Mouse (Mus musculus) embryonic facial prominence, embryonic 10.5 days (tissue): ENCODE measurements around the gene Myoz1. TPM values are rescaled to one million over a fixed set of nuclear protein-coding genes. Genes with fewer than 3 reads are reported as not detected.
"Not testable (repeated sequence)": the region's sequence is repeated elsewhere in the genome, so short reads cannot be mapped to it uniquely, and the experiment has no call there.

Experiments
- DNase-seq: peaks from one replicate; pipeline ENCODE4 v3.0.0-alpha.2; 2017; ENCODE audit warnings: low spot score
- H3K27ac ChIP-seq: fragments of 300-500 bp; sonication (generic); replicated peaks from 2 replicates; pipeline ENCODE4 v1.5.1; 2016; ENCODE audit warnings: mild to moderate bottlenecking
- H3K27me3 ChIP-seq: fragments of 300-500 bp; sonication (generic); replicated peaks from 2 replicates; pipeline ENCODE4 v1.6.1; 2016; ENCODE audit warnings: low read depth, mild to moderate bottlenecking; ENCODE audit not compliant: poor library complexity, severe bottlenecking
- H3K36me3 ChIP-seq: fragments of 300-500 bp; sonication (generic); replicated peaks from 2 replicates; pipeline ENCODE4 v1.6.1; 2016; ENCODE audit warnings: mild to moderate bottlenecking, moderate library complexity
- H3K4me1 ChIP-seq: fragments of 300-500 bp; sonication (generic); 2 replicates; pipeline ENCODE4 v1.6.1; 2016
- H3K4me3 ChIP-seq: fragments of 300-500 bp; sonication (generic); 2 replicates; pipeline ENCODE4 v1.5.1; 2016; ENCODE audit warnings: mild to moderate bottlenecking, moderate library complexity
- H3K9me3 ChIP-seq: fragments of 300-500 bp; sonication (generic); 2 replicates; pipeline ENCODE4 v1.6.1; 2016; ENCODE audit warnings: mild to moderate bottlenecking
- WGBS: fragments of 180-500 bp; shearing (Covaris S2); methylation state at CpG from one replicate; pipeline ENCODE4 v1.1.7; 2016; 5-methylcytosine and 5-hydroxymethylcytosine counted together
- polyA plus RNA-seq: library from polyadenylated mRNA; unstranded; fragments of >200 nt; fragmentation: Nextera tagmentation; extraction: Ambion mirVana; gene quantifications from 2 replicates; pipeline ENCODE4 v1.2.1, GENCODE M21; 2016

Myoz1 gene
- polyA plus RNA-seq, result 0.26 and 0.71 TPM in 2 replicates

DNA sequence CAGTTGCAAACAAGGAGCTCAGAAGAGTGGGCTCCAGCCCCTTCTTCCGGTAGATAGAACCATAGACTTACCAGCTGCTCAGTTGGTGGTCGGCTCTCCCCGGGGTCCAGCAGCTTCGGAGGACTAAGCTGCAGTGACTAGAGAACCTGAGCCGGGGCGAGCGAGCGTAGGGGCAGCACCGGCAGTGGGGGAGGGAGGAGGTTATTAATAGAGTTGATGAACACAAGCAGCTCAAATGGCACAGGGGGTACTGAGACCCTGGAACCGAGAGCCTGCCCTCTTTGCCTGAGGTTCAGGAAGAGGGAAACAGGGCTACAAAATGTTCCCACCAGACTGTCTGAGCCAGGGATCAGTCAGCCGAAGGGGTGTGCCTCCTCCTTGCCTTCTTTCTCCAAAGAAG, at the start of gene Myoz1:
Gene Myoz1, minus strand, starts transcription at position 180 of the 400 bp plus-strand sequence.
- WGBS, result 36% methylated on average over 11 of the region's 11 CpGs
- no peak within 1 kb of the TSS for H3K27ac ChIP-seq

DNA sequence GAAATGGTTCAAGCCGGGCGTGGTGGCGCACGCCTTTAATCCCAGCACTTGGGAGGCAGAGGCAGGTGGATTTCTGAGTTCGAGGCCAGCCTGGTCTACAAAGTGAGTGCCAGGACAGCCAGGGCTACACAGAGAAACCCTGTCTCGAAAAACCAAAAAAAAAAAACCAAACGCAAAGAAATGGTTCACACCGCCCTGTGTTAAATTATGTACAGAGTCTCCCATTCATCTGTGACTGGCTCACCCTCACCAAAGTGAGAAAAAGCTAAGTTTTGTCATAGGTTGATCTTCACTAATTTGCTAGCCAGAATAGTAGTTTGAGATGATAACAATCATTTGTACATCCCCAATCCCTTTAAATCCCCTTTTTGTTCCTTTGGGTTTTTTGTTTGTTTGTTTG, 47.1 kb upstream of the Myoz1 start:
- peaks cover 34% of the 10 kb centered on the region for H3K36me3 ChIP-seq
- peak overlapping the region; percentile 98 for H3K27ac ChIP-seq
- H3K27me3 ChIP-seq, H3K9me3 ChIP-seq, DNase-seq: not testable (repeated sequence)
- 11% methylated on average over 8 of the region's 8 CpGs for WGBS
- H3K4me3 ChIP-seq, result peak overlapping the region; percentile 67
- H3K4me1 ChIP-seq, result peaks cover 36% of the 10 kb centered on the region

More for the DNA sequence above, at the start of gene Myoz1:
- Histone ChIP-seq H3K4me3 (peak within 1 kb of the TSS; percentile 21; the same call in 1 of the 2 replicates), H3K9me3 (no peaks in the 10 kb centered on the region), H3K4me1 (peaks cover 22% of the 10 kb centered on the region), H3K27me3 (no peaks in the 10 kb centered on the region), H3K36me3 (no peaks in the 10 kb centered on the region)
- DNase-seq, result peak; percentile 24

DNA sequence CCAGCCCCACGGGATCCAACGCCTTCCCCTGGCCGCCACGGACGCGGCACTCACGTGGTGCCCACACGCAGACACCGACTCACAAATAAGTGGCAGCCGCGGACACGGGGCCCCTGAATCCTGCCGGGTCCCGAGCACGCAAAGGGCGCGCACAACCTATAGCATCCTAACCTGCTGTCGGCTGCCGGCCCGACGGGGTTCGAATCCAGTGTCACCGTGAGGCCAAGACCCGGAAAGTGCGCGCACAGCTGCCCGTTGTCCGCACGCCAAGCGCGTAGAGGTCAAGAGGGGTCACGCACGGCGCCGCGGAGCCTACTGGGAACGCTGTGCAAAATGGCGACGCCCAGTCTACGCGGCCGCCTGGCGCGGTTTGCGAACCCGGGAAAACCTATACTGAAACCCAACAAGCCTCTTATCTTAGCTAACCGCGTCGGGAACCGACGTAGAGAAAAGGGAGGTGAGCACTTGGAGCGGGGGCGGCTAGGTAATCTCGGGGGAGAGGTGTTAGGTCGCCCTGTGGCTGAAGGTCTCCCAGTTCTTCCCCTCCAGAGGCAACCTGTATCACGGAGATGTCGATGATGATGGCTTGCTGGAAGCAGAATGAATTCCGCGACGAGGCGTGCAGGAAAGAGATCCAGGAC, 46.5 kb upstream of the Myoz1 start, which contains the start of gene Chchd1:
Gene Chchd1, plus strand, starts transcription at position 266 of the 641 bp plus-strand sequence.
- peak; percentile 92 for DNase-seq
- no peaks in the 10 kb centered on the region for H3K27me3 ChIP-seq
- WGBS, result under 1% methylated on average over 61 of the region's 61 CpGs
- peaks cover 39% of the 10 kb centered on the region for H3K4me1 ChIP-seq
- H3K36me3 ChIP-seq, result peaks cover 40% of the 10 kb centered on the region
- H3K27ac ChIP-seq, result peak within 1 kb of the TSS; percentile 98
- no peaks in the 10 kb centered on the region for H3K9me3 ChIP-seq
- peak within 1 kb of the TSS; percentile 67 for H3K4me3 ChIP-seq

DNA sequence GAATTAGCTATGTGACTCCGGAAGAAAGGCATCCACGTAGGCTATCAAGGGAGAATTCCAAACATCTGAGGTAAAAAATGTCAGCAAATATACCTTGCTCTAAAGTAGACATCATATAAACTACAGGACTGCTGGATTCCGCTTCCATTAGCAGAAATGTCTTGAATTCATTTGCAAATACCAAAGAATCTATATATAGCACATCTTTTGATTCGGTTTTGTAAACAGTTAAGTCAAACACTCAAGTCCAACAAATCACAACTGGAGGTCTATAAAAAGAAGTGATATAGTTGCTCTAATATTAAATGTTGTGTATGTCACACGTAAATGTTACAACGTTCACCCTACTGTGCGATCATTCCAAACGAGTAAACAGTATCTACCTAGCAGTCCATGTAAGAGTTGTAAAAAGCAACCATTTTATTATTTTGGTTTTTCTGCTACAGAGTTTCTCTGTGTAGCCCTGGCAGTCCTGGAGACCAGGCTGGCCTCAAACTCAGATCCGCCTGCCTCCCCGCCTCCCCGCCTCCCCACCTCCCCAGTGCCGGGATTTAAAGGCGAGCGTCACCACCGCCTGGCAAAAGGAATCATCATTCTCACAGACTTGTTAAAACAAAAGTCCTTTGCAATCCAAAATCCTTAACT, 45.9 kb upstream of the Myoz1 start:
- Histone ChIP-seq H3K4me1 (peaks cover 44% of the 10 kb centered on the region), H3K27me3 (no peaks in the 10 kb centered on the region), H3K4me3 (peak overlapping the region; percentile 67), H3K9me3 (no peaks in the 10 kb centered on the region), H3K36me3 (peaks cover 44% of the 10 kb centered on the region), H3K27ac (peak overlapping the region; percentile 98)
- WGBS, result 14% methylated on average over 15 of the region's 15 CpGs
- no peak for DNase-seq

DNA sequence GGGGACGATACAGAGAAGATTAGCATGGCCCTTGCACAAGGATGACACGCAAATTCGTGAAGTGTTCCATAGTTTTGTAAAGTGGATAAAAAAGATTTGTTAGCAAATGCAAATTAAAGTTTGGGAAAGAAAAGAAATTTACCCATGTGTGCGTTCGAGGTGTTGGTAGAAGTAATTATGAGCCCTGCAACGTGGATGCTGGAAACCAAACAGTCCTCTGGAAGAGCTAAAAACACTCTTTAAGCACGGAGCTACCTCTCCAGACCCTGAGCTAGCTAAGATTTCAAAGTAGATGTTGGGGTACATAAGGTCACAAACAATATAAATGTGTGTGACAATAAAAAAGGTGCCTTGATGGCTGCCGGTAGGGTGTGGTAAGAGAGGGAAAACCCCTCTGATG, 45.2 kb upstream of the Myoz1 start:
- Histone ChIP-seq H3K9me3 (no peaks in the 10 kb centered on the region), H3K4me1 (peaks cover 46% of the 10 kb centered on the region), H3K27ac (no peak overlapping the region), H3K36me3 (peaks cover 44% of the 10 kb centered on the region), H3K27me3 (no peaks in the 10 kb centered on the region), H3K4me3 (peak overlapping the region; percentile 67)
- DNase-seq, result no peak
- WGBS, result 83% methylated on average over 8 of the region's 8 CpGs

DNA sequence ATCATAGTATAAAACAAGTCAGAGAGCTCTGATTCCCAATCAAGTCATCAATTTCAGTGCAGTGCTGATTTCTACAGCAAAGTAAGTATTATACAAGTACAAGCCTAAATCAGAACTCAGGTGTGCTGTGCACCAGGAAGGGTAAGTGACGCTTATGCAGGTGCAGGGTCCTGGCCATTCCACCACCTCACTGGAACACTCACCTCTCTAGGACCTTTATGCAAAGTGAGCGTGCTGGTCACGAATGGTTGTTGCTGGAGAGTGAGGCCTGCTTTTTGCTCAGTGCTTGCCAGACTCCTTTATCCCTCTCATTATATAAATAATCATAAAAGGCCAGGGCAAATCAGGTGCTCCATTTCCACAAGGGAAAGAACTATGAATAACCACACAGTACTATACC, 44.0 kb upstream of the Myoz1 start:
- 86% methylated on average over 3 of the region's 3 CpGs for WGBS
- Histone ChIP-seq H3K4me1 (peaks cover 54% of the 10 kb centered on the region), H3K9me3 (no peaks in the 10 kb centered on the region), H3K27me3 (no peaks in the 10 kb centered on the region), H3K27ac (no peak overlapping the region), H3K36me3 (peaks cover 43% of the 10 kb centered on the region), H3K4me3 (0 out of 2 replicates have a peak overlapping the region, but pooled peaks have one; percentile 15)
- no peak for DNase-seq

DNA sequence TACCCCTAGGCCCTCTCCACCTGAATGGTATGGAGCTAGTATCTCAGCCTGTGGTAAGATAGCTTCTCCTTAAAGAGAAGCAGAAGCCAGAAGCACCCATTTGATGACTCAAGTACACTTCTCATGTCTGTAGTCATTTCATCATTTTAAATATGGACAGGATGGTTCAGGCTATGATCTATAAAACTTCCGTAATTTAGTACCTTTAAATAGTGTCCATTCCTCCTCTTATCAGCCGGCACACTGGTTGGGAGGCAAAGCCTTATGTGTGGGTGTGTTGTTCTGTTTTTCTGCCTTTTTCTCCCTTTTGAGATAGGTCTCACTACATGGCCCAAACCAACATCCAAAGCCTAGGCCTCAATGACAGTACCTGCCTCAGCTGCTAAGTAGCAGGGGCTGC, 42.2 kb upstream of the Myoz1 start:
- no peak for DNase-seq
- WGBS, result 95% methylated on average over 2 of the region's 2 CpGs

DNA sequence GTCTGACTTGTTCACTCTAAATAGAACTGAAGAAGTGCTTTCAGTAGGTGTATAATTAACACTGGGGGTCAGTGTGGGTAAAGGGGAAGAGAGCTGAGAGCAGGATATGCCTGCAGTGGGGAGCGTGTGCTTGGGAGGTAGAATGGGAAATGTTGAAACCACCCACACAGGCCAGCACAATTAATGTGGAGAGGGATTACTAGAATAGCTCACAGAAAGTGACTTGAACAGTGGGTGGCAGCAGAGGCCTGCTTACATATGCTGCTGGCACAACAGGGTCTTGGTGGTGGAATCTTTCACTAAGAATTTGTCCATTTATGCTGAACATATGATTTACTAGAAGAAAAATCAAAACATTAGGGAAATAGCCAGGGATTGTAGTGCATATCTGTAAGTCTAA, 40.6 kb upstream of the Myoz1 start:
- DNase-seq, result peak; percentile 38
- peaks cover 62% of the 10 kb centered on the region for H3K4me1 ChIP-seq
- peaks cover 55% of the 10 kb centered on the region for H3K36me3 ChIP-seq
- peak overlapping the region; percentile 96 for H3K4me3 ChIP-seq
- no peak overlapping the region for H3K27ac ChIP-seq
- no peaks in the 10 kb centered on the region for H3K9me3 ChIP-seq
- no peaks in the 10 kb centered on the region for H3K27me3 ChIP-seq
- 17% methylated on average over 1 of the region's 1 CpGs for WGBS

More for the DNA sequence above, 42.2 kb upstream of the Myoz1 start:
- no peaks in the 10 kb centered on the region for H3K27me3 ChIP-seq
- H3K27ac ChIP-seq, result no peak overlapping the region
- H3K4me1 ChIP-seq, result peaks cover 64% of the 10 kb centered on the region
- H3K4me3 ChIP-seq, result no peak overlapping the region
- no peaks in the 10 kb centered on the region for H3K9me3 ChIP-seq
- H3K36me3 ChIP-seq, result peaks cover 40% of the 10 kb centered on the region

DNA sequence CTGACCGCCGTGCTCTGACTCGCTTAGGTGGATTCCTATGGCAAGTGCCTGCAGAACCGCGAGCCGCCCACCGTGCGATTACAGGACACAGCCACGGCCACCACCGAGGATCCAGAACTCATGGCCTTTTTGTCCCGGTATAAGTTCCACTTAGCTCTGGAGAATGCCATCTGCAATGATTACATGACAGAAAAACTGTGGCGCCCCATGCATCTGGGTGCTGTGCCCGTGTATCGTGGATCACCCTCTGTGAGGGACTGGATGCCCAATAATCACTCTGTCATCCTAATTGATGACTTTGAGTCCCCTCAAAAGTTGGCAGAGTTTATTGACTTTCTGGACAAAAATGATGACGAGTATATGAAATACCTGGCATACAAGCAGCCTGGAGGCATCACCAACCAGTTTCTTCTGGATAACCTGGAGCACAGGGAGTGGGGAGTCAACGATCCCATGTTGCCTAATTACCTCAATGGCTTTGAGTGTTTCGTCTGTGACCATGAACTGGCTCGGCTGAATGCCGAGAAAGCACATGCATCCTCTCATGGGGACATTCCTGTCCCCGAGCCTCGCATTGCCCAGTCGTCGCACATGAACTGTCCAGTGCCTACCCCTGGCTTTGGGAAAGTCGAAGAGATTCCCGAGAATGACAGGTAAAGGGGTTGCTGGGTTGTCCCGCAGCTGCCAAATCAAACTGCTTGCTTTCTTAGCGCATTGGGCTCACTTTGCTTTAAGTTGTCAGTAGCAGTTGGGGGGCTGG, 39.6 kb upstream of the Myoz1 start:
- Histone ChIP-seq H3K4me1 (peaks cover 52% of the 10 kb centered on the region), H3K27me3 (no peaks in the 10 kb centered on the region), H3K36me3 (peaks cover 66% of the 10 kb centered on the region), H3K27ac (peak overlapping the region; percentile 97), H3K4me3 (peak overlapping the region; percentile 96), H3K9me3 (no peaks in the 10 kb centered on the region)
- DNase-seq, result no peak
- WGBS, result 15% methylated on average over 27 of the region's 27 CpGs

DNA sequence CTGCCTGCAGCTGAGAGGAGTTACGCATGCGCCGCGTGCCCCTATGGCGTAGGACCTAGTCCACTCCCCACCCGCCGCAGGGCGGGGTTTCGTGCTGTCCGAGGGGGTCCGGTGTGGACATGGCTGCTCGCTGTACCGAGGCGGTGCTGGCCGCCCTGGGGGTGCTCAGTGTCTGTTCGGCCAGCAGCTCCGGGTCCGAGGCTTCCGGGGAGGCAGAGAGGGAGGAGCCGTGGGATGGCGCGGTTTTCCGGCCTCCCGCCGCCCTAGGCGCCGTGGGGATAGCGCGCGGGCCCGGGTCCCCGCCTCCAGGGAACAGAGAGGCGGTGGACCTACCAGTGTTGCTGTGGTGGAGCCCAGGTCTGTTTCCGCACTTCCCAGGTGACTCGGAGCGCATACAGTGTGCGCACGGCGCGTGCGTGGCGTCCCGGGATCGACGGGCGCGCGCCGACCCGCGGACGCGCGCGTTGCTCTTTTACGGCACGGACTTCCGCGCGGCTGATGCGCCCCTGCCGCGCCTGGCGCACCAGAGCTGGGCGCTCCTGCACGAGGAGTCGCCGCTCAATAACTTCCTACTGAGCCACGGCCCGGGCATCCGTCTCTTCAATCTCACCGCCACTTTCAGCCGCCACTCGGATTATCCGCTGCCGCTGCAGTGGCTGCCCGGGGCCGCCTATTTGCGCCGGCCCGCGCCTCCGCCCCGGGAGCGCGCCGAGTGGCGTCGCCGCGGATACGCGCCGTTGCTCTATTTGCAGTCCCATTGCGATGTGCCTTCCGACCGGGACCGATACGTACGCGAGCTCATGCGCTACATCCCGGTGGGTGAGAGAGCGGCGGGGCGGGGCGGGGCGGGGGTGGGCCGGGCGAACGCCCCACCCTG, 38.8 kb upstream of the Myoz1 start, which contains the start of gene Fut11:
Gene Fut11, plus strand, starts transcription at position 85 of the 877 bp plus-strand sequence.
- Histone ChIP-seq H3K27me3 (no peaks in the 10 kb centered on the region), H3K36me3 (peaks cover 68% of the 10 kb centered on the region), H3K27ac (peak within 1 kb of the TSS; percentile 97), H3K9me3 (no peaks in the 10 kb centered on the region), H3K4me3 (peak within 1 kb of the TSS; percentile 96), H3K4me1 (peaks cover 46% of the 10 kb centered on the region)
- WGBS, result under 1% methylated on average over 111 of the region's 111 CpGs
- peak; percentile 91 for DNase-seq

DNA sequence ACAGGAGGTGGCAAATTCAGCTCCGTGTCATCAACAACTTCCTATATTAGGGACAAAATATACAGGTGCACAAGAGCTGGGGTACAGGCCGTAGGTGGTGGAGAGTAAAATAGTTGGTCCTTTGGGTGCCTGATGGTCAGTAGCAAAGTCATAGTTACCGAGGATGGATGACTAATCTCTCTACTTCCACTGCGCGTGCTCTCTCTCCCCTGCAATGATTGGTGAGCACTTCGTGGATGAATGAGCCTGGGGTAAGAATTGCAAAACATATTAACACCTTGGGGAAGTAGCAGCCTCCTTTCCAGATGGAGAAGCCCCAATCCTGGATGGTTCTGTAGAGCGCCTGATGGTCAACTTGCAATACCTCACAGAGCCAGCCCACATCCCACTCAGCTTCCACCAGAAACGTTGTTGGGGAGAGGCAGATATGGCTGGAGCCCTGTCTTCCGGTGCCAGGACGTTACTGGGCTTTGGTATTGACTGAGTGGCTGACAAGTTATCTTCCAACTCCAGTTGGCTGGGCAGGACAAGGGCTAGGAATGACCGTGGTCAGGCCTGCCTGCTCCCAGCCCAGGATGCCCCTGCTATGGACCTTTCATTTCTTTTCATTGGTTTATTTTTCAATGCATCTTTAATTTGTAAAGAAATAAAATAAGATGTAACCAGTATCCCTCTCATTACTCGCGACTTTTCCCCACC, 38.0 kb upstream of the Myoz1 start:
- H3K9me3 ChIP-seq, result no peaks in the 10 kb centered on the region
- H3K4me1 ChIP-seq, result peaks cover 46% of the 10 kb centered on the region
- peak overlapping the region; percentile 97 for H3K27ac ChIP-seq
- 50% methylated on average over 13 of the region's 13 CpGs for WGBS
- H3K4me3 ChIP-seq, result peak overlapping the region; percentile 96
- H3K27me3 ChIP-seq, result no peaks in the 10 kb centered on the region
- DNase-seq, result no peak
- H3K36me3 ChIP-seq, result peaks cover 71% of the 10 kb centered on the region
